Mouse (Mus musculus): ENCODE data around the gene Cdkl1. TPM values are rescaled to one million over a fixed set of nuclear protein-coding genes. Genes with fewer than 3 reads are reported as not detected.

Gene Cdkl1
- polyA plus RNA-seq, 1 experiment from 2014 or later, result 0.81 TPM

- Histone ChIP-seq H3K27ac (ENCODE audit: low read depth, low read length) (no peak overlapping the region), H3K4me3 (ENCODE audit: low read depth, low read length) (no peak overlapping the region), H3K4me1 (replicated peaks; ENCODE audit: control insufficient read depth, insufficient read depth, low read length) (no peaks in the 10 kb centered on the region), H3K4me2 (ENCODE audit: low read depth, low read length, severe bottlenecking) (no peak overlapping the region), H3K36me3 (ENCODE audit: control insufficient read depth, insufficient read depth, low read length) (no peaks in the 10 kb centered on the region), H3K9me3 (ENCODE audit: control insufficient read depth, low read length) (no peaks in the 10 kb centered on the region), H3K27me3 (ENCODE audit: control insufficient read depth, insufficient read depth, low read length) (no peaks in the 10 kb centered on the region), H3K9ac (ENCODE audit: low read length) (no peak overlapping the region)
- DNase-seq (ENCODE audit: low spot score) (no peak), ATAC-seq (replicated peaks; ENCODE audit: low FRiP score) (no peak)
- WGBS, result 88% methylated on average over 3 of the region's 3 CpGs
These were observed 57.1 kb downstream of the Cdkl1 start for GRCm38 (mm10) chr12:69733923-69734322.

GRCm38 (mm10) chr12:69733518-69733917 is 57.5 kb downstream of the Cdkl1 start:
- H3K36me3 ChIP-seq (ENCODE audit: control insufficient read depth, insufficient read depth, low read length), result no peaks in the 10 kb centered on the region
- H3K4me2 ChIP-seq (ENCODE audit: low read depth, low read length, severe bottlenecking), result no peak overlapping the region
- DNase-seq (ENCODE audit: low spot score) (no peak), ATAC-seq (replicated peaks; ENCODE audit: low FRiP score) (no peak)
- 26% methylated on average over 2 of the region's 2 CpGs for WGBS
- H3K27me3 ChIP-seq (ENCODE audit: control insufficient read depth, insufficient read depth, low read length), result no peaks in the 10 kb centered on the region
- H3K27ac ChIP-seq (ENCODE audit: low read depth, low read length), result no peak overlapping the region
- H3K9ac ChIP-seq (ENCODE audit: low read length), result no peak overlapping the region
- no peak overlapping the region for H3K4me3 ChIP-seq (ENCODE audit: low read depth, low read length)
- no peaks in the 10 kb centered on the region for H3K4me1 ChIP-seq (replicated peaks; ENCODE audit: control insufficient read depth, insufficient read depth, low read length)
- no peaks in the 10 kb centered on the region for H3K9me3 ChIP-seq (ENCODE audit: control insufficient read depth, low read length)

GRCm38 (mm10) chr12:69732221-69732620 is 58.8 kb downstream of the Cdkl1 start:
- no peak overlapping the region for H3K9ac ChIP-seq (ENCODE audit: low read length)
- WGBS, result 41% methylated on average over 5 of the region's 5 CpGs
- H3K36me3 ChIP-seq (ENCODE audit: control insufficient read depth, insufficient read depth, low read length), result no peaks in the 10 kb centered on the region
- H3K4me2 ChIP-seq (ENCODE audit: low read depth, low read length, severe bottlenecking), result no peak overlapping the region
- H3K27ac ChIP-seq (ENCODE audit: low read depth, low read length), result no peak overlapping the region
- ATAC-seq (replicated peaks; ENCODE audit: low FRiP score) (no peak), DNase-seq (ENCODE audit: low spot score) (no peak)
- H3K27me3 ChIP-seq (ENCODE audit: control insufficient read depth, insufficient read depth, low read length), result no peaks in the 10 kb centered on the region
- H3K4me3 ChIP-seq (ENCODE audit: low read depth, low read length), result no peak overlapping the region
- H3K9me3 ChIP-seq (ENCODE audit: control insufficient read depth, low read length), result no peaks in the 10 kb centered on the region
- H3K4me1 ChIP-seq (replicated peaks; ENCODE audit: control insufficient read depth, insufficient read depth, low read length), result no peaks in the 10 kb centered on the region

GRCm38 (mm10) chr12:69730306-69730705 is 60.8 kb downstream of the Cdkl1 start:
- DNase-seq (ENCODE audit: low spot score) (no peak), ATAC-seq (replicated peaks; ENCODE audit: low FRiP score) (no peak)
- Histone ChIP-seq H3K4me3 (ENCODE audit: low read depth, low read length) (no peak overlapping the region), H3K9me3 (ENCODE audit: control insufficient read depth, low read length) (no peaks in the 10 kb centered on the region), H3K27me3 (ENCODE audit: control insufficient read depth, insufficient read depth, low read length) (no peaks in the 10 kb centered on the region), H3K4me2 (ENCODE audit: low read depth, low read length, severe bottlenecking) (no peak overlapping the region), H3K9ac (ENCODE audit: low read length) (no peak overlapping the region), H3K4me1 (replicated peaks; ENCODE audit: control insufficient read depth, insufficient read depth, low read length) (no peaks in the 10 kb centered on the region), H3K36me3 (ENCODE audit: control insufficient read depth, insufficient read depth, low read length) (no peaks in the 10 kb centered on the region), H3K27ac (ENCODE audit: low read depth, low read length) (no peak overlapping the region)
- 83% methylated on average over 1 of the region's 1 CpGs for WGBS

GRCm38 (mm10) chr12:69729246-69729645 is 61.8 kb downstream of the Cdkl1 start:
- no peaks in the 10 kb centered on the region for H3K9me3 ChIP-seq (ENCODE audit: control insufficient read depth, low read length)
- no peak overlapping the region for H3K9ac ChIP-seq (ENCODE audit: low read length)
- no peak overlapping the region for H3K4me3 ChIP-seq (ENCODE audit: low read depth, low read length)
- H3K4me1 ChIP-seq (replicated peaks; ENCODE audit: control insufficient read depth, insufficient read depth, low read length), result no peaks in the 10 kb centered on the region
- H3K36me3 ChIP-seq (ENCODE audit: control insufficient read depth, insufficient read depth, low read length), result no peaks in the 10 kb centered on the region
- ATAC-seq (replicated peaks; ENCODE audit: low FRiP score) (no peak), DNase-seq (ENCODE audit: low spot score) (no peak)
- WGBS, result 95% methylated on average over 1 of the region's 1 CpGs
- no peaks in the 10 kb centered on the region for H3K27me3 ChIP-seq (ENCODE audit: control insufficient read depth, insufficient read depth, low read length)
- H3K4me2 ChIP-seq (ENCODE audit: low read depth, low read length, severe bottlenecking), result no peak overlapping the region
- no peak overlapping the region for H3K27ac ChIP-seq (ENCODE audit: low read depth, low read length)

- Histone ChIP-seq H3K4me2 (ENCODE audit: low read depth, low read length, severe bottlenecking) (peak within 1 kb of the TSS; percentile 73), H3K27ac (ENCODE audit: low read depth, low read length) (peak within 1 kb of the TSS; percentile 50; the same call in 1 of the 2 replicates), H3K9ac (ENCODE audit: low read length) (peak within 1 kb of the TSS; percentile 67), H3K9me3 (ENCODE audit: control insufficient read depth, low read length) (peaks cover 1% of the 10 kb centered on the region; the same call in 1 of the 2 replicates), H3K4me1 (replicated peaks; ENCODE audit: control insufficient read depth, insufficient read depth, low read length) (no peaks in the 10 kb centered on the region; the same call in 1 of the 2 replicates), H3K27me3 (ENCODE audit: control insufficient read depth, insufficient read depth, low read length) (no peaks in the 10 kb centered on the region), H3K4me3 (ENCODE audit: low read depth, low read length) (peak within 1 kb of the TSS; percentile 58), H3K36me3 (ENCODE audit: control insufficient read depth, insufficient read depth, low read length) (no peaks in the 10 kb centered on the region; the same call in 1 of the 2 replicates)
- under 1% methylated on average over 60 of the region's 60 CpGs for WGBS
- DNase-seq (ENCODE audit: low spot score), result peak; percentile 98
- ATAC-seq (replicated peaks; ENCODE audit: low FRiP score), result peak; percentile 98
These were observed 66.2 kb downstream of the Cdkl1 start, which contains the start of the genes L2hgdh and Atp5s for GRCm38 (mm10) chr12:69724711-69725460. L2hgdh (minus strand) TSS chr12:69724873. Atp5s (plus strand) TSS chr12:69724950.

- Histone ChIP-seq H3K4me2 (ENCODE audit: low read depth, low read length, severe bottlenecking) (peak overlapping the region; percentile 73), H3K4me1 (replicated peaks; ENCODE audit: control insufficient read depth, insufficient read depth, low read length) (no peaks in the 10 kb centered on the region; the same call in 1 of the 2 replicates), H3K36me3 (ENCODE audit: control insufficient read depth, insufficient read depth, low read length) (peaks cover 4% of the 10 kb centered on the region; the same call in 1 of the 2 replicates), H3K27me3 (ENCODE audit: control insufficient read depth, insufficient read depth, low read length) (no peaks in the 10 kb centered on the region), H3K9me3 (ENCODE audit: control insufficient read depth, low read length) (peaks cover 8% of the 10 kb centered on the region; the same call in 1 of the 2 replicates), H3K27ac (ENCODE audit: low read depth, low read length) (no peak overlapping the region), H3K9ac (ENCODE audit: low read length) (peak overlapping the region; percentile 56), H3K4me3 (ENCODE audit: low read depth, low read length) (peak overlapping the region; percentile 58)
- ATAC-seq (replicated peaks; ENCODE audit: low FRiP score) (peak; percentile 8), DNase-seq (ENCODE audit: low spot score) (no peak)
- WGBS, result 2% methylated on average over 23 of the region's 24 CpGs
These were observed 66.9 kb downstream of the Cdkl1 start for GRCm38 (mm10) chr12:69724018-69724710.

- no peak for ATAC-seq (replicated peaks; ENCODE audit: low FRiP score)
- H3K27ac ChIP-seq (ENCODE audit: low read depth, low read length), result no peak overlapping the region
- no peaks in the 10 kb centered on the region for H3K27me3 ChIP-seq (ENCODE audit: control insufficient read depth, insufficient read depth, low read length)
- no peaks in the 10 kb centered on the region; the same call in 1 of the 2 replicates for H3K4me1 ChIP-seq (replicated peaks; ENCODE audit: control insufficient read depth, insufficient read depth, low read length)
- H3K9me3 ChIP-seq (ENCODE audit: control insufficient read depth, low read length), result peaks cover 9% of the 10 kb centered on the region; the same call in 1 of the 2 replicates
- H3K36me3 ChIP-seq (ENCODE audit: control insufficient read depth, insufficient read depth, low read length), result peaks cover 4% of the 10 kb centered on the region; the same call in 1 of the 2 replicates
- no peak overlapping the region; the same call in 1 of the 2 replicates for H3K4me3 ChIP-seq (ENCODE audit: low read depth, low read length)
- 53% methylated on average over 2 of the region's 2 CpGs for WGBS
- peak overlapping the region; percentile 73 for H3K4me2 ChIP-seq (ENCODE audit: low read depth, low read length, severe bottlenecking)
- DNase-seq (ENCODE audit: low spot score), result no peak
- peak overlapping the region; percentile 29; the same call in 1 of the 2 replicates for H3K9ac ChIP-seq (ENCODE audit: low read length)
These were observed 67.7 kb downstream of the Cdkl1 start for GRCm38 (mm10) chr12:69723376-69723775.
